Mouse (Mus musculus): ENCODE measurements around the gene Gtf2f1.

Gtf2f1 gene

GRCm38 (mm10) chr17:56973956-56974707 lies 37.0 kb downstream of the Gtf2f1 start:
- no peak for DNase-seq

GRCm38 (mm10) chr17:56970081-56970480 lies 41.0 kb downstream of the Gtf2f1 start:
- no peak for DNase-seq

GRCm38 (mm10) chr17:56969321-56969720 lies 41.8 kb downstream of the Gtf2f1 start:
- DNase-seq: no peak

DNA sequence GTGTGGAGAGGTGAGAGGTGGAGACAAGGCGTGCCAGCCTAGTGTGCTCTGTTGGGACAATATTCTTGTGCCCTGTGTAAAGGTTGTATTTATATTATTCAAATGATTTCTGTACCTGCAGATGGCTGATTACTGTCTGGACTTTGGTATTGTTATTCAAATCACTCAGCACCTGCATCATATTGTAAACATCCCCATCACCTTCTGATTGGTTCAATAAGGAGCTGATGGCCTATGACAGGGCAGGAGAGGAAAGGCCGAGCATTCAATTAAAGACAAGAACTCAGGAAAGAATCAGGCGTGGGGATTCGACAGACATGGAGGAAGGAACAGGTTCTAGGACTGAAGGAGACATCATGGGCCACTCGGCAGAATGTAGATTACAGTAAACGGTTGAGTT lies 47.4 kb downstream of the Gtf2f1 start:
- no peak for DNase-seq

- no peak for DNase-seq
These were observed 48.3 kb downstream of the Gtf2f1 start for GRCm38 (mm10) chr17:56962642-56963405.

- DNase-seq: no peak
These were observed 49.2 kb downstream of the Gtf2f1 start for GRCm38 (mm10) chr17:56961880-56962279.

DNA sequence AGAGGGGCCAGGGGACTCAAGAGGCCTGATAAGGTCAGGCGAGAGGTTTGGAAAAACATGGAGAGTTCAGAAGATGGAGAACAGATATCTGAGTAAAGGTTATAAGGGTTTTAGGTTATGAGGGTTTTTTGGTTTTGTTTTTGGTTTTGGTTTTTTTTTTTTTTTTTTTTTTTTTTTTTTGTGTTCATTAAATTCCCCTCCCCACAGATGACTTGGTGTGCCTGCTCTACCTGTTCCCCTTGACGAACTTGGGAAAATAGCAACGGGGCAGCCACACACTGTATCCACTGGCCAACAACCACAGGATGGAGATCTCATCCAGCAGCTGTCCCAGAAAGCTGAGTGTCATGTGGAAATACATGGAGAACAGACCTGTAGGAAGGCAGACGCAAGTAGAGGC lies 52.4 kb downstream of the Gtf2f1 start:
- no peak for DNase-seq

DNA sequence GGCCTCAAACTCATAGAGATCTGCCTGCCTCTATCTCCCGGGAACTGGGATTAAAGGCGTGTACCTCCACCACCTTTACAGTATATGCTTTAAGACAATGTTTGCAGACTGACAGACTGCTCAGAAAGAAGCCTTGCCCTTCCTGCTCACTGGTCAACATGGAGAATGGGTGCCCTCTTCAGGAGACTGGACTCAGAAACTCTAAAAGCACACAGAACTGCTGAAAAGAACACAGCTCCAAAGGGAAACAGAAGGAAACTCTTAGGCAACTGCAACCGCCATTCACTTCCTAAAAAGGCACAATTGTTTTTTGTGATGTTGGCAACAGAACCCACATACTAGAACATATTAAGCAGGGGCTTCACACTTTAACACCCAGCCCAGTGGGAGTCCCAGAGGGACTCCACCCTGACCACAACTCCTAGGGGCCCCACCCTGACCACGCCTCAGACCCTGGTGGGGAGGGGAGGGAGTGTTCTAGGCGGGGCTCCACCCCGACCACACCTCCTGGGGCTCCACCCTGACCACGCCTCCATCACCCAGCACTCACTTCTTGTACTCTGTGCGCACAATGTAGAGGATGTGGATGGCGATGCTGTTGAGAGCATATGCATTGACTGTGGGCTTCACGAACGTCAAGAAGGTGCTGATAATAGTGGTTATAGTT lies 53.2 kb downstream of the Gtf2f1 start:
- peak; percentile 79 to 80 for DNase-seq

GRCm38 (mm10) chr17:56954871-56955270 lies 56.2 kb downstream of the Gtf2f1 start:
- DNase-seq: no peak
